Mouse (Mus musculus) erythroid progenitor cell, adult 5-6 weeks (primary cell): Measurements from ENCODE around the gene Aldoc. TPM values are rescaled to one million over a fixed set of nuclear protein-coding genes. Genes with fewer than 3 reads are reported as not detected.

Experiments used
- ATAC-seq: replicated peaks from 2 replicates; pipeline ENCODE4 v1.8.0; 2016; ENCODE audit warnings: moderate number of reproducible peaks, mild to moderate bottlenecking, moderate TSS enrichment, inconsistent platforms; ENCODE audit not compliant: poor library complexity, low FRiP score, severe bottlenecking
- total RNA-seq, 2 experiments: library from RNA; stranded (forward) in 1 of 2; stranded (reverse) in 1 of 2; fragments of 150-400 nt in 1 of 2; fragments of 186-747, 209-891 nt in 1 of 2; gene quantifications; 2 replicates each; pipeline versions ENCODE4 v1.2.3 to v1.2.4; 2015 to 2017; ENCODE audit warnings: low replicate concordance in 2 of 2

Gene Aldoc
- total RNA-seq, 2 experiments from 2014 or later: 1.3 to 3.0 TPM

DNA sequence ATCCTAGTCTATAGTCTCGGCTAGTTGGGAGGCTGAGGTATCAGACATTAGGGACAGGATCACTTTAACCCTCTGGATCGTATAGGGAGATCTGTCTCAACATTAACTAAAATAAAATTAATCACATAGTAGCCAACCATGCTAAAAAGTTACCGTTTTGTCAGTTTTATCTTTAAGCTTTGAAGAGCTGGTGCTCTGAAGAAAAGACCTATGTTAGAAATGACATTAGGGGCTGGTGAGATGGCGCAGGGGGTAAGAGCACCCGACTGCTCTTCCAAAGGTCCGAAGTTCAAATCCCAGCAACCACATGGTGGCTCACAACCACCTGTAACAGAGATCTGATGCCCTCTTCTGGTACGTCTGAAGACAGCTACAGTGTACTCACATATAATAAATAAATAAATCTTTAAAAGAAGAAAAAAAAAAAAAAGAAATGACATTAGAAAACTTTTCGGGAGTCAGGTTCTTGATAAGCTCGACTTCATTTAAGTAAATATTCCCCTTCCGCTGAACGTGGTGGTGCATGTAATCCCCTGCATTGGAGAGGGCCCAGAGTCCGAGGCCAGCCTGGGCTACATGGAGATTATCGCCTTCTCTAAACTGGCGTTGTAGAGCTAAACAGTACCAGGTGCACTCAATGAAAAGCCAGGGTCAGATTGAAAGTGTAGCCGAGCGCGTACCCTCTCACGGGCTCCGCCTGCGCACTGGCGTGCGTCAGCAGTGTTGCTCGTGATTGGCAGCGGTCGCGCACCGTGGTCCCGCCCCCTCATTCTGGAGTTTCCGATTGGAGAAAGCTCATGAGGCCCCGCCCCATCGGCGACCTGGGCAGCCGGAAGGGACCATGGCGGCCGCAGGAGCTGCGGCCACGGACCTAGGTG lies 5.1 kb downstream of the Aldoc start, which contains the start of gene Pigs:
Gene Pigs (plus strand): TSS at position 782 of the 878 bp plus-strand sequence.
- ATAC-seq: peak; percentile 100

DNA sequence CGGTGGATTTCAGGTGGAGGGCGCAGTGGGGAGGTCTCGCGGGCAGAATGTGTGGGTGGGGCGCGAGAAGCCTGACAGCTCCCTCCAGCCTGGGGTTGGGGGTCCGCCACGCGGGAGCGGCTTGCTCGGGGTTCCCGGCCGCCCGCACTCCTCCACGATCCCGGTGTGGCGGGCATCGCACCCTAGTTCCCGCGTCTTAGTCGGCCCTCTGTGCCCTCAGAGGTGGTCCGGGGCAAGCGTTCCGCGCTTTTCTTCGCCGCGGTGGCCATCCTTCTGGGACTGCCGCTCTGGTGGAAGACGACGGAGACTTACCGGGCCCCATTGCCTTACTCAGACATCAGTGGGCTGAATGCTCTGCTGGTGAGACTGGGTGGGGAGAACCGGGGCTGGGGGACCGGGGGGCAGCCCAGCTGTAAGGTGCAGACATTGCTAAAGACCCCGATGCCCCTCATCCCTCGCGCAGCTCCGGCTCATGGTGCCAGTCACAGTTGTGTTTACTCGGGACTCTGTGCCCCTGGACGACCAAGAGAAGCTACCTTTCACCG lies 5.8 kb downstream of the Aldoc start:
- ATAC-seq: peak; percentile 58

DNA sequence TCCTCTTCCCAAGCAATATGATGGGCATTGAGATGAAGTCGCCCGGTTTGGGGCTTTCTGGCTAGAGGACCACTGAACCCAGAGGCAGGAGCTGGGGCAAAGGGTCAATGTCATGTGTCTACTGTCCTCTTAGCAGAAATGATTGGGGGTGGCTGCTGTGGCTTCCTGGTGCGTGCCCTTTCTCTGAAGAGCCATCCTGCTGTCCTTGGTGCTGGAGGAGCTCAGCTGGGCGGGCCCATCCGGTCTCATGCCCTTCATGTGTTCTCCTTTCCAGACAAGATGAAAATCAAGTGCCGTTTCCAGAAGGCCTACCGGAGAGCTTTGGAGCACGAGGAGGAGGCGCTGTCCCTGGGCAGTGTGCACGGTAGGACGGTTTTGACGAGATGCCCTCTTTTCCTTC lies 9.9 kb downstream of the Aldoc start:
- ATAC-seq: no peak

GRCm38 (mm10) chr11:78333992-78334391 lies 11.2 kb downstream of the Aldoc start:
- no peak for ATAC-seq

DNA sequence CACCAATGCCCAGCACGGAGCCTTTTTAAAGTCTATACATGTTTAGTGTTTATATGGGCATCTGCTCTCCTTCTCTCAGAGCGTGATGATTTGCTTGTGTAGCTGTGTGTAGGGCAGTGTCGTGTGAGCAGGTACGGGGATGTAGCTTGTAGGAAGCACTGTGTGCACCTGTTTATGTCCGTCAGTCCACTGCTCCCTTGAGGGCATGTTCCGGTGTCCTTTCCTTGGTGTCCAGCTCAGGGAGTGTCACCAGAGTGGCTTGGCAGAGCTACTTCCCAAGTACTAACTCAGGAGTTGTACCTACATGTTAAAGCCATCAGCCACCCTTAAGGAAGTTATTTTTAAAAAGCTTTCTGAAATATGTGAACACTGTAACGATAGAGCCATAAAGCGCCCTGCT lies 14.3 kb downstream of the Aldoc start:
- no peak for ATAC-seq

DNA sequence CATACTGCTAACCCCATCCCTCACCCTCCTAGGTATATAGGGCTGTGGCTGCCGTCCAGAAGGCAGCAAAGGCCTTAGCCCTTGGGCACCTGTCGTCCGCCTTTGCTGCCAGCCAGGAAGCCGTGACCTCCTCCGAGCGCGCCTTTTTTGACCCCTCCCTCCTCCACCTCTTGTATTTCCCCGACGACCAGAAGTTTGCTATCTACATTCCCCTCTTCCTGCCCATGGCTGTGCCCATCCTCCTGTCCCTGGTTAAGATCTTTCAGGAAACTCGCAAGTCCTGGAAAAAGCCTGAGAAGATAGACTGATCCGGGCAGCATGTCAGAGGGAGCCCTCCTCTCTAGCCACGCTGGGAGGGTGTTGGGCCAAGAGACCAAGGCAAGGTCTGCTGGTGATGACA lies 18.9 kb downstream of the Aldoc start:
- ATAC-seq: no peak

DNA sequence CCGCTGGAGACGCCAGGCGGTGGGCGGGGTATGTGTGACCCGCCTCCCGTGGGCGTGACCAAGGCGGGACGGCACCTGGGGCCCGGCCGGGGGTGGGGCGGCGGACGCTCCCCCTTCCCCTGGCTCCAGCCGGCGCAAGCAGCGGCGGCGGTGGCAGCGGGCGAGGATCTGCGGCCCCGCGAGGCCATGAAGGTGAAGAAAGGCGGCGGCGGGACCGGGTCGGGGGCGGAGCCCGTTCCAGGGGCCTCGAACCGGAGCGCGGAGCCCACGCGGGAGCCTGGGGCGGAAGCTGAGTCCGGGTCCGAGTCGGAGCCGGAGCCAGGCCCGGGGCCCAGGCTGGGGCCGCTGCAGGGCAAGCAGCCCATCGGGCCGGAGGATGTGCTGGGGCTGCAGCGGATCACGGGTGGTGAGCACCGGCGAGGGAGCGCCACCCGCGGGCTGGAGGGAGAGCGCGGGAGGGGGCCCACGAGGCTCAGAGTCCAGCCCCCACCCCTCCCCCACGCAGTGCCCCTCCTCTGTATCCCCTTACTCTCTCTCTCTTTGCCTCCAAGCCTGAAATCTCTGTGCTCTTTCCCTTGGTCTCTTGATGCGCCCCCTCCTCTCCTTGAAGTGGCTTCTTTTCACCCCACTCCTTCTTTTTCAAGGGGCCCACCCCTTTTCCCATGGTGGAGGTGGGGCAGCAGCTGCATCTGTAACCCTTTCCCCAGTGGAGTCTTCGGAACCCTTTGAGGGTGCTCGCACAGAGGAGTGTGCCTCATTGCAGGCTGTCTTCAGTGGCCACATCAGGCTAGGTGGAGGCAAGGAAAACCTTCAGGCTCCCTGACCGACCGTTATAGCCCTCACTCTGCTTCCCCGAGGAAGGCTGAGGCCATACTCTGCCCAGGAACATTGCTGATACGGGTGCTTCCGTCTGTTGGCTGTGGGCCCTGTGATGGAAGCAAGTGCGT lies 20.9 kb downstream of the Aldoc start, which contains the start of gene Unc119:
Gene Unc119 (plus strand): TSS at position 102 of the 947 bp plus-strand sequence.
- ATAC-seq: peak; percentile 76

DNA sequence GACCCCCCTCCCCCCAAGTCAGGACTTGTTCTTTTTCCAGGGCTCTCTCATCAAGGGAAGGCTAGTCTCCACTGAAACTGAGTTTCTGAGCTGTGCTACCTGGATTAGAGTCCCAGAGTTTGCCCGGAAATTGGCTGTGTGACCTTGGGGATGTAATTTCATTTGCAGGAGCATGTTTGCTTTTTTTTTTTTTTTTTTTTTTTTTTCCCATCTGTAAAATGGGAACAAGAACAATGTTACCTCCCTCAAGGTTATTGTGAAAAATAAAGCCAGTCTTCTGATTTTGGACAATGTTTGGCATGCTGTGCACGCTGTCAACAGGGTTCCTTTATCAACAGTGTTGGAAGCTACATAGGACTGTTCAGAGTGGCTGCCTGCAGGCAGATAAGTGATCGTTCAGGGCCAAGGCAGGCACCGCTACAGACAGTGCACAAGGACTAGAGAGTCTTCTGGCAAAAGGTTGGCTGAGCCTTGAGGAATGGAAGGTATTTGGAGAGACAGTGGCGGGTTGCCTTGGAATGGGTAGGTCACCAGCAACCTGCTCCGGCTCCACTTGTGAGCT lies 21.6 kb downstream of the Aldoc start:
- ATAC-seq: peak; percentile 65

DNA sequence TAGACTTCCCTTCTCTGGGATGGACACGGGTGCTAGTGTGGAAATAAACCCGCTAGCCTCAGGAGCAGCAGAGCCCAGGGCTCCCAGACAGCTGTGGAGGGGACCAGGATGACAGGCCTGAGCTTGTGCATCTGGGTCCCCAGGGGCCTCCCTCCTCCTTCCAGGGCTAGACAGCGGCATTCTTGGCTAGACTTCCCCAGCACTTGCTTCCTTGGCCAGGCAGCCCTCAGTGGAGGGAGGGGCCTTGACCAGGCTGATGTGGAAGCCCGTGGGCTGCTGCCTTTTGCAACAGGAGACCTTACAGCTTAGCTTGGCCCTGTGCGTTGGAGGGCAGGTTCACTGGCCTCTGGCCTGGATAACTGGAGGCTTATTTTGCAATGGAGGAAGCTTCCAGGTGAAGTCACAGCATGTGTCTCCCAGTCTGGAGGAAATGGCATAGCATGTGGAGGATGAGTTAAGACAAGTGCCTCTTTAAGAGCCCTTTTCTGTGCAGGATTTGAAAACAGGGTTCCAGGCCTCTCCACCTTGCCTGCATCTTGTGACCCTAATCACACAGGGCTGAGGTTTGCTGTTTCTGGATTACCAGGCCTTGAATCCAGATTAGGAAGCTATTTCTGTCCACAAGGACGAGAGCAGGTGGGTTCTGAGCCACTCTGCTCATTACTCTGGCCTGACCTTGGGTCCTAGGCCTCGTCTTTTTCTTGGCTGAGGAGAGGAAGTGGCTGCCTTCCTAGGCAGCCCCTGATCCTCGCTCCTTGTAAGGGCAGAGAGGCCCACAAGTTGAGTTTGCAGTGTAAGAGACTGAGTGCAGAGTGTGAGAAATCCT lies 22.3 kb downstream of the Aldoc start:
- ATAC-seq: no peak

DNA sequence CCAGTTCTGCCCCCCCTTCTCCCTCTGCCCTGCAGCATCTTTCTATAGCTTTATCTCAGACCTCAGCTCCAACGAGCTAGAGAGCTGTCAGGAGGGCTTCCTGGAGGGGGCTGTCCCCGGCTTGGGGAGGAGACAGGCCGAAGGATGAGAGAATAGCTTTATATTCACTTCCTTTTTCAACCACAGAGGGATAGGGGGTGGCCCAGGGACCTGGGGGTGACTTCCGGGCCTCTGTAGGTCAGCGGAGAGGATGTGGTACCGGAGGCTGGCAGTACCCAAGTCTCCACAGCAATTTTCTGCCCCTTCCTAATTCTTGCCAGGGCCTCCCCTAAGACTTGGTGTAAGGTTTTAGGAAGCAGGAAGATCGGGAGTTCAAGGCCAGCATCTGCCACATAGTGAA lies 23.0 kb downstream of the Aldoc start:
- no peak for ATAC-seq

- ATAC-seq: no peak
Measured at GRCm38 (mm10) chr11:78346326-78347069, 23.7 kb downstream of the Aldoc start.

- ATAC-seq: peak; percentile 42; the same call in 1 of the 2 replicates
Measured at GRCm38 (mm10) chr11:78347070-78347754, 24.4 kb downstream of the Aldoc start.

DNA sequence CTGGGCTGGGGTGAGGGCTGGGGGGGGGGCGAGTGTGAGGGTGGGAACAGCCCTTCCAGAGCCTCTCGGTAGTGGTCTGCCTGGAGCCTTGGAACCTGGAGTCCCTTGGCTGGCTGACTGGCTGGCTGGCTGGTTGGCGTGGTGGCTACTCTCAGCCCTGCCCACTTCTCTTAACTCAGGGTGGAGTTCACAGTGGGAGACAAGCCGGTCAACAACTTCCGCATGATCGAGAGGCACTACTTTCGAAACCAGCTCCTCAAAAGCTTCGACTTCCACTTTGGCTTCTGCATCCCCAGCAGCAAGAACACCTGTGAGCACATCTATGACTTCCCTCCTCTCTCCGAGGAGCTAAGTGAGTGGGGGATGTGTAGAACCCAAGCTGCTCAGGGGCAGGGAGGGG lies 25.1 kb downstream of the Aldoc start:
- no peak for ATAC-seq

GRCm38 (mm10) chr11:78348474-78348873 lies 25.7 kb downstream of the Aldoc start:
- ATAC-seq: no peak

- no peak for ATAC-seq
Measured at GRCm38 (mm10) chr11:78349441-78350358, 26.9 kb downstream of the Aldoc start.

DNA sequence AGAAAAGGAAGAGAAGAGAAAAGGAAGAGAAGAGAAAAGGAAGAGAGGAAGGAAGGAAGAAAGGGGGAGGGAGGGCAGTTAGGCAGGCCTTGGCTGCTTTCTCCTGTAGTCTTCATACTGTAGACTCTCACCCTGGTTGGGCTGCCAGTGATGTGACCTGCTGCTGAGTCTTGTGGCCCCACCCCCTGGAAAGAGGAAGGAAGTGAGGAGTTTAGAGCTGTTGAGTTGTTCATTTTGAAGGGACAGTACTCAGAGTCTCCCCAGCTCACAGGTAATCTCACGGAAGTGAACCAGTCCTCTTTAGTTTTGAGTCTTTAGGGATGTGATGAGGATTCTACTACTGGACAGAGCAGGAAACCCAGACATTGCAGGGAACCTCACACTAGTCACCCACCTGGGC lies 30.3 kb downstream of the Aldoc start:
- ATAC-seq: no peak

- ATAC-seq: no peak
Measured at GRCm38 (mm10) chr11:78354905-78355304, 32.1 kb downstream of the Aldoc start.
